Mouse (Mus musculus) left cerebral cortex, postnatal 10 days (tissue): ENCODE results near the gene Mink1. TPM values are rescaled to one million over a fixed set of nuclear protein-coding genes. Genes with fewer than 3 reads are reported as not detected.

Source experiments
- DNase-seq, 2 experiments: peaks; one replicate each; pipeline ENCODE4 v3.0.0; 2021 to 2022; ENCODE audit warnings: low spot score in 2 of 2, mixed read lengths in 1 of 2; ENCODE audit errors: extremely low spot score in 1 of 2
- intact Hi-C: fragments of 180-260 bp; cut with DNase I; formaldehyde crosslinking; loops from one replicate; pipeline ENCODE4 v1.15.1; 2025
- total RNA-seq, 2 experiments: library from RNA; stranded (reverse); gene quantifications; 2 replicates each; pipeline ENCODE4 v1.2.3; 2021

Mink1 gene
- total RNA-seq, 2 experiments from 2014 or later = 252 to 262 TPM

DNA sequence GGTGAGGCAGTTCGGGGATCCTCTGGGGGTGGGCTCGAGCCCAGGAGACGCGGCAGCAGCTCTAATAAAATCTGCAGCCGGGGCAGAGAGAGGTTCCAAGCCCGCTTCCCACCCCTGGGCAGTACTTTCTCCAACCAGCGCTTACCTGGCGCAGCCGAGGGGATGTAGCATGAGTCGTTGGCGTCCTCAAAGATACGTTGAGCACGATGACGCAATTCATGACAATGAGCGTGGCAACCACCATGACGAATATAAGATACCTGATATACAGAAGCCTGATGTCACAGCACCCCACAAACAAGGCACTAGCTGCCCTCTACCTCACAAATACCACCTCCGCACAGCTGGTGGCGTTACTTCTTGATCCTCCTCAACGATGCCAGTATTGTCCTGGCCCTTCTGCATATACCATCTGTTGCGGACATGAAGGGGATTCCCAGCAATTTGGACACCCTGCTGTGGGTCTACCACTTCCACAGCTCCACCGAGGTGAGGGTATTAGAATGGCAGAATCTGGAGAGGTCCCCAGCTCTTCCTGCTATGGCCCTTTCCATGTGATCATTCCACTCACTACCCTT, 52.9 kb downstream of the Mink1 start, which contains the start of gene 4930544D05Rik:
Gene 4930544D05Rik, plus strand, starts transcription at position 333 of the 578 bp plus-strand sequence.
- intact Hi-C loops = loop anchor here (10.0 kb wide), 1 partner anchor 171 kb away; no protein-coding TSS in a partner anchor
- DNase-seq = no peak

DNA sequence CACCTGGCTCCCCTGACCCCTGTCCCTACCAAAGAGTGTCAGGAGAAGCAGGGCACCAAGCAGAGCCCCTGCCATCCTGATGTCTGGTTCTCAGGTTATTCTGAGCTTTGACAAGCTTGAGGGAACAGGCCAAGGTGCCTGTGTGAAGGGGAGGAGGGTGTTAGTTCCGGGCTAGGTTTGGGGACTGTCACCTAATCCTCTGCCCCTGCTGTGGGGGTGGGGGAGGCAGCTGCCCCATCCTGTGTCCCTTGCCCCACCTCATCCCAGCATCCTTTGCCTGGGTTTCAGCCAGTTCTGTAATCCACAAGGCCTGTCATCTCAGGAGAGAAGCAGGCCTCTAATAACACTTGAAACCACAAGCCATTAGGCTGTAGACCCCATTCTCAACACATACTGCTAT, 56.4 kb downstream of the Mink1 start, which contains the start of gene Chrne:
Gene Chrne, minus strand, starts transcription at position 116 of the 400 bp plus-strand sequence.
- intact Hi-C loops = loop anchor here (10.0 kb wide), 1 partner anchor 174 kb away; no protein-coding TSS in a partner anchor
- no peak for DNase-seq

DNA sequence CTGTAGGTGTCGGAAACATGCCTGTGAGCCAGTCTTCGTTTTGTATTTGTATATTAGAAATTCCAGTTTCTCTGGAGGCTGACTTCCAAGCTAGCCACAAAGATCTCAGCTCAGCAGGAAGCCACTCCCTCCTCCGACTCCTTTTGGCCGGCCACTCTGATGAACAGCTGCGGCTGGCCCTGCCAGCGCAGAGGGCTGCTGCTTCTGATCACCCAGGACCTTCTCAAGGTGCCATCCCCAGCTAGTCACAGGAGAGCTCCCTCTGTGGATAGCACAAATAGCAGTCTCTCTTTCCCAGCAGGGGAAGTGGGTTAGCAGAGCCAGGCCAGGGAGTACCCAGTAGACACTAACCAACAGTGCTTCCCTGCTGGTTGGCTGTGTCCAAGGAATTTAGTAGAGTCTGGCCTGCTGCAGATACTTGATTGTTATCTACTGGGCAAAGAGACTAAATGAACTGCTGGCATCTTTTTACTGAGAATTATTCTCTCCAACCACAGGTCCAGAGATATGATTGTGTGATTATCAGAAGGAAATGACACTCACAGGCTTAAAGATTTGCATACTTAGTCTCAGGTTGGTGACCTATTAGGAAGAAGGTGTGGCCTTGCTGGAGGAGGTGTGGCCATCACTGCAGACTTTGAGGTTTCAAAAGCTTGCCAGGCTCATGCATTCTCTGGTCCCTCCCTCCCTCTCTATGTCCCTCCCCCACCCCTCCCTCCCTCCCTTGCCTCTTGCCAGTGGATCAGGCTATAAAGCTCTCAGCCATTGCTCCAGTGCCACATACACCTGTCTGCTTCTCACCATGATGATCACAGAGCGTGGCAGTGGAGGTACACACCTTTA, 59.5 kb downstream of the Mink1 start:
- DNase-seq = no peak
- intact Hi-C loops = loop anchor here (5.0 kb wide), 1 partner anchor 105 kb away; the partner anchor contains the start of gene Gltpd2

DNA sequence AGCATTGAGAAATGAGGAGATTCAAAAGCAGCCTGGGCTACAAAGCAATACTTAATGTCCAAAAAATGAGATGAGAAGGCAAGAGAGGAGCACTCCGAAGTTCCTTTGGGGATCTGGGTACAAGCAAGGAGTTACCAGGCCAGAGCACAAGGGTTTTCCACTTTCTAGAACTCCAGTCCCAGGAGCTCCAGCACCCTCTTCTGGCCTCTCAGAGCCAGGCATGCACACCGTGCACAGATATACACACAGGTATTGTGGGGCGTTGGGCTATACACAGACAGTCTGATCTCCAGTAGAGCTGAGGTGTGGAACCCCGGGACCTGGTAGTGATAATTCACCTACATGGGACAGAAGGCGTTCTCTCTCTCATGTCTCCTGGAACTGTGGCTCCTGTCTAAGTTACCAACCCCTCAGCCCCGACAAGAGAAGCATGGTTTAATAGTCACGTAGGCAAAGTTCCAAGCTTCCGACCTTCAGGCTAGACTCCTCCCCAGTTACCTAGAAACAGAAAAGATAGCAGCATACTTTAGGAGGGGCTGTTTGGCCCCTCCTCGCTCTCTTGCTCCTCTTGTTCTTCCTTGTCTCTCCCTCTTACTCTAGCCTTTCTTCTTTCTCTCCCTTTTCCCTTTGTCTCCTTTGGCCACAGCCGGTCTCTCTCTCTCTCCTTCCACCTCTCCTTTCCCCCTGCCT, 60.5 kb downstream of the Mink1 start:
- intact Hi-C loops = loop anchor here (5.0 kb wide), 1 partner anchor 106 kb away; the partner anchor contains the start of gene Gltpd2
- no peak for DNase-seq

DNA sequence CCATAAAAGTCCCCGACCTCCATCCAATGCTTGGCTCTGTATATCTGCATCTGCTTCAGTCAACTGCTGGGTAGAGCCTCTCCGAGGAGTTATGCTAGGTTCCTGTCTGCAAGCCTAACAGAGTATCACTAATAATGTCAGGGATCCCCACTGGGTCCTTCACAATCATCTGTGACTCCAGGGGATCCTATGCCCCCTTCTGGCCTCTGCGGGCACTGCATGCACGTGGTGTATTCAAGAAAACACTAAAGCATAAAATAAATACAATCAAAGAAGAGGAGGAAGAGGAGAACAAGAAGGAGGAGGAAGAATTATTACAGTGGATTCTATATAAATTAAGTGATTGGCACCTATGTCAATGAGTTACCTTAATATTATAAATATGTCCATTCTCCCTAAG, 62.8 kb downstream of the Mink1 start:
- DNase-seq = no peak
- intact Hi-C loops = no loop called here

DNA sequence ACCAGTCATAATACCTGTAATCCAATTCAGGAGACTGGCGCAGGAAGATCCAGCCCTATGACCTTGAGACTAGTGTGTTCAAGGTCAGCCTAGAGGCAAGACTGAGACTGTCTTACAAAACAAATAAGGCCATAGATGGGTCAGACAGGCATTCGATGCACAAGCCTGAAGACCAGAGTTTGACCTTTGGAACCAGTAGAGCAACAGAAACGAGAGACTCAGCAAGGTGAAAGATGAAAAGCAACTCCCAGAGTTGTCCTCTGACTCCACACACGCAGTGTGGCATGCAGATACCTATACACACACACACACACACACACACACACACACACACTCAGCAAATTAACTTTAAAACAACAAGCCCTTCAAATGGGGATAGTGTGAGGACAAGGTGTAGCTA, 64.2 kb downstream of the Mink1 start:
- intact Hi-C loops = no loop called here
- DNase-seq = no peak

DNA sequence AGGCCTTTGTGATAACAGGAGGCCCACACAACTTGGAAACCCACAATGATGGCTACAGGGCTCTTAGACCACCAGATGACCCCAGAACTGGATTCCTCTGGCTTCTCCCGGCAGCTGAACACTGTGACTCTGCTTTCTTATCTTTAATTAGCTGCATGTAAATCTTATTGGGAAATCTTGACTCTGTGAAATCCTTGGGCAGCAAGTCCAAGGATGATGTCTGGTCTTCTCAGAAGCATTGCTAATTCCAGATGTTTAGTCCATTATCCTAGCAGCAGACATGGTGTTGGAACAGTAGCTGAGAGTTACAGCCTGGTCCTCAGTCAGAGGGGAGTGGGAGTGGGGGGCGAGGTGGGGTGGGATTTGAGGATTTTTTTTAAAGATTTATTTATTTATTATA, 65.8 kb downstream of the Mink1 start:
- intact Hi-C loops = no loop called here
- no peak for DNase-seq

DNA sequence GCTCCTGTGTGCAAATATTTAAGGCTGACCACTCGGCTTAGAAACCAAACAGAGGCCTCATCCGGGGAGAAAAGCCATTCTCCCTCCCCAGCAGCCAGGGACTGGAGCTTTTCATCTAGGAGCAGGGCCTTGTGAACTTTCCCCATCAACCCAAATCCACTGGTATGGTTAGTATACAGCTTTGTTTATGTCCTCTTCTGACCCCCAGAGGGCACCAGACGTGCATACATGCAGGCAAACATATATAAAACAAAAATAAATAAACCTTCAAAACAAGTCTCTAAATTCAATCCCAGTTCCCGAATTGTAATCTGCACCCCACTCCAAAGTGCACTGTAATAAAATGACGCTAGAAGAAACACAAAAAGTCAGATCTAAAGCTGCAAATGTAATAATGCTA, 66.9 kb downstream of the Mink1 start:
- intact Hi-C loops = no loop called here
- no peak for DNase-seq

DNA sequence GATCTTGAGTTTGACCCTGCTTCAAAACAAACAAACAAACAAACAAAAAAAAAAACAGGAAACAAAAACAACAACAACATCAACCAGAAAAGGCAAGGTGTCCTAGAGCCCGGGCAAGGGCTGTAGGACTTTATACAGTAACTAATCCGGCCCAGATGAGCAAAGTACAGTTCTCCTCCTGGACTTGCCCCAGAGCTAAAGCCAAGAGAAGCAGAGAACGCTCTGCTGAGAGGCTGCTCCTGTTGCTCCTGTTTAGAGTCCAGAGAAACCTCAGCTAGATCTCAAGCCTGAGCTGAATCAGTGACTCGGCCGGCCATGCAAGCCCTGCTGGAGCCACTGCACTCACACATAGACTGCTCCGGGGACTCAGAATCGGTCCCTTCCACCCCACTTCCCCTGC, 67.4 kb downstream of the Mink1 start:
- intact Hi-C loops = loop anchor here (5.0 kb wide), 1 partner anchor 127 kb away; no protein-coding TSS in a partner anchor
- DNase-seq = no peak

DNA sequence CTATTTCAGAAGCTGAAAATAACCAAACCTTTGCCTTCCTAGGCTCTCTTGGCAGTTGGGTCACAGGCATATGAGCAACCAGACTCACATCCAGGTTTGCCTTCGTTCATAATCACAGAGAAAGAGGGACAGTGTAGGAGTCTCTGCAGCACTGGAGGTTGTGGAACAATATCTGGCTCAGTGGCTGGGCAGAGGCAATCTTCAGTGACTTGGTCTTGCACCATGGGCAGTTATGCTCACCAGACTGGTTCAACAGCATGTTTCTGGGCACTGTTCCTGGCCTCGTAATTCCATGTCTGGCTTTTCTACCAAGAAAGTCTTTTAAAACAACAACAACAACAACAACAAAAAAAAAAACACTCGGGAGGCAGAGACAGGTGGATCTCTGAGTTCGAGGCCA, 72.9 kb downstream of the Mink1 start:
- intact Hi-C loops = no loop called here
- no peak for DNase-seq

DNA sequence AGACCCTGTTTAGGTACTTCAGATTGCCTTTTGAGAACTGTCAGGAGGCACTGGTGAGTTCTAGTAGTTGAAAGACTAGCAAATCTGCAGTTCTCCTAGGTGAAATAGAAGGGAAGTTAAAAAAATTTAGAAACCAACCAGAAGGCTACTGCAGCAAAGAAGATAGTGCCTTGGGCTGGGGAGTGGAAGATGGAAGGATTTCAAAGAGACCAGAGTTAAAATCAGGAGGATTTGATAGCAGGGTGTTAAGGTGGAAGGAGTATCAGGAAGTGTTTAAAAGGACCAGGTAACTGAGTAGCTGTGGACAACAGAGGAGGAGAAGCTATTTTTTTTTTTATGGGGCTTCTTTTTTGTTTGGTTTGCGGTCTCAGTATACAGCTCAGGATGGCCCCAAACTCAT, 75.1 kb downstream of the Mink1 start:
- intact Hi-C loops = no loop called here
- no peak for DNase-seq

DNA sequence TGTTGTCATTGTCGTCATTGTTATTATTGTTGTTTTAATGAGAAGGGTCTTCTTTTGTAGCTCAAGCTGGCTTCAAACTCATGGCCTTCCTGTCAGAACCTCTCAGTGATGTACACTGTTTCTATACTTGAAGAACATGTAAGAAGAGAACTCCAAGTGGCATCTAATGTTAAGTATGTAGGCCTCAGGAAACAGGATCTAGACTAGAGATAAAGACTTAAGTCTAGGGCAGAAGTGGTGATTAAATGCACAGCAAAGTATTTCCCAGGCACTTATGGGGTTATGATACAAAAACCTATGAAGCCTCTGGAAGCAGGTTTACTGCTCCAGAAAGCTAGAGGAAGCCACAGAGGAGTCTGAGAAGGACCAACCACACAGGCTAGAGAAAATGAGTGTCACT, 75.6 kb downstream of the Mink1 start:
- no peak for DNase-seq
- intact Hi-C loops = no loop called here

DNA sequence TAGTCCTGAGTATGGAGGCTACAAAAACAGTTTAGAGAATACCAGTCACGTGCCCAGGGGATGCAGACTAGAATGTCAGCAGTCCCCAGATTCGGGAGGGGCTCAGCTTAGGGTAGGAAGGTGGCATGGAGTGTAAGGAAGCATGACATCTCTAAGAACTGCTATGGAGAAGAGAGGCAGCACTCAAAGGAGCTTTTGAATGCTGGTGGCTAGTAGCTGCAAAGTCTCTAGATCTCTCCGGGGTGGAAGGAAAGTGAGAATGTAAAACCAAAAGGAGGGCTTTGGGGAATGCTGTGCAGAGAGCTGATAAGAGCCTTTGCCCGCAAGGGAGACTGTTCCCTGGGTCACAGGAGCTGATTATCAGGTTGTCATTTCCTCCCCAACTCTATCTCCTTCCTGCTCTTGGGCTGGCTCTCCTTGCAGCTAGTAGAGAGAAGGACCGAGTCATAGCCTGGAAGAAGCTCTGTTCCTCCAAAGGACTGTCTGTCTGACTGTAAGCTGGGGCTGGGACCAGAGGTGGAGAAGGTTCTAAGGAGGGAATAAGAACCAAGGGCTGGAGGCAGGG, 76.1 kb downstream of the Mink1 start, which contains the start of gene Gp1ba:
Gene Gp1ba, plus strand, starts transcription at position 409 of the 565 bp plus-strand sequence.
- DNase-seq = no peak
- intact Hi-C loops = no loop called here

DNA sequence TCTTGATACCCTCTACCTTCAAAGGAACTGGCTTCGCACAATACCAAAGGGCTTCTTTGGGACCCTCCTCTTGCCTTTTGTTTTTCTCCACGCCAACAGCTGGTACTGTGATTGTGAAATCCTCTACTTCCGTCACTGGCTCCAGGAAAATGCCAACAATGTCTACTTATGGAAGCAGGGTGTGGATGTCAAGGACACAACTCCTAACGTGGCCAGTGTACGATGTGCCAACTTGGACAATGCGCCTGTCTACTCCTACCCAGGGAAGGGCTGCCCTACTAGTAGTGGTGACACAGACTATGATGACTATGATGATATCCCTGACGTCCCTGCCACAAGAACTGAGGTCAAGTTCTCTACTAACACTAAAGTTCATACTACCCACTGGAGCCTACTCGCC, 77.3 kb downstream of the Mink1 start:
- intact Hi-C loops = no loop called here
- no peak for DNase-seq

DNA sequence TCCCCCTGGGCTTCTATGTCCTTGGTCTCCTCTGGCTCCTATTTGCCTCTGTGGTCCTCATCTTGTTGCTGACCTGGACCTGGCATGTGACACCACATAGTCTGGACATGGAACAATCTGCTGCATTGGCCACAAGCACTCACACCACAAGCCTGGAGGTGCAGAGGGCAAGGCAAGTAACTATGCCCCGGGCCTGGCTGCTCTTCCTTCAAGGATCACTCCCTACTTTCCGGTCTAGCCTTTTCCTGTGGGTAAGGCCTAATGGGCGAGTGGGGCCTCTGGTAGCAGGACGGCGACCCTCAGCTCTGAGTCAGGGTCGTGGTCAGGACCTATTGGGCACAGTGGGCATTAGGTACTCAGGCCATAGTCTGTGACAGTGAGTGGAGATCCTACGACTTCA, 78.6 kb downstream of the Mink1 start:
- no peak for DNase-seq
- intact Hi-C loops = no loop called here

DNA sequence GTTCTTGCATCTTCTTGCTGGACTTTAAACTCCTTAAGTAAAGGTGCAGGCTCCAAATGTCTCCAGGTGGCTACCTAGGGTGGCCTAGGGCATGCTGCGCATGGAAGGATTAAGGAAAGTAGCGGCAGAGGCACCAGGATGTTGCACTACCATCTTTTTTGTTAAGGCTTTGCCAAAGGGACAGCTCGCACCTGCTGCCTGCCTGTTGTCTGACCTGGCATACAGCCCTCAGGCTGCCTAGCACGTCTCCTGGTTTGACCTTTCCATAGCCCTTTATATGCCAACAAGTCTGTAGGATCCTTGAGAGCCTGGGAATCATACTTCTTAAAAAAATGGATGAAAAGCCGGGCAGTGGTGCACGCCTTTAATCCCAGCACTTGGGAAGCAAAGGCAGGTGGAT, 80.4 kb downstream of the Mink1 start:
- intact Hi-C loops = no loop called here
- DNase-seq = no peak

DNA sequence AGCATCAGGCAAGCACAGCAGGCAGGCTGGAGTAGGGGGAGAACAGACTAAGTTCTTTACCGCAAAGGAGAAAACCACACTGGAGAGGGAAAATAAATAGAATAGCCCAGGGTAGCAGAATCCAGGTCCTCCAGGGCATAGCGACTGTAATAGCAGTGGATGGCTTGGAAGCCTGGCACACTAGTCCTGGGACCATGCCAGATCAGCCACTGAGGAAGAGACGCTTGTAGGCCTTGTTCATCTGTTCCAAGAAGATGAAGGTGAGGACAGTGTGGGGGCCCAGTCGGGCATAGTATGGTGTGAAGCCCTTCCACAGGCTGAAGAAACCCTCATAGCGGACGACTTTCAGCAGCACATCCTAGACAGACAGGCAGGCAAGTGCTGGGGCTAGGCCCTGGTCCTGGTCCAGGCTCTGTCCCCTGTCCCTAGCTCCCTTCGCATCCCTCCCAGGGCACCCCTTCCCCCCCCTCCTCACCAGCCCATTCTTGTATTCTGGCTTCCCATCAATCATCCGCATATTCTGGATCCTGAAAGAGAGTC, 82.0 kb downstream of the Mink1 start:
- DNase-seq = no peak
- intact Hi-C loops = no loop called here

DNA sequence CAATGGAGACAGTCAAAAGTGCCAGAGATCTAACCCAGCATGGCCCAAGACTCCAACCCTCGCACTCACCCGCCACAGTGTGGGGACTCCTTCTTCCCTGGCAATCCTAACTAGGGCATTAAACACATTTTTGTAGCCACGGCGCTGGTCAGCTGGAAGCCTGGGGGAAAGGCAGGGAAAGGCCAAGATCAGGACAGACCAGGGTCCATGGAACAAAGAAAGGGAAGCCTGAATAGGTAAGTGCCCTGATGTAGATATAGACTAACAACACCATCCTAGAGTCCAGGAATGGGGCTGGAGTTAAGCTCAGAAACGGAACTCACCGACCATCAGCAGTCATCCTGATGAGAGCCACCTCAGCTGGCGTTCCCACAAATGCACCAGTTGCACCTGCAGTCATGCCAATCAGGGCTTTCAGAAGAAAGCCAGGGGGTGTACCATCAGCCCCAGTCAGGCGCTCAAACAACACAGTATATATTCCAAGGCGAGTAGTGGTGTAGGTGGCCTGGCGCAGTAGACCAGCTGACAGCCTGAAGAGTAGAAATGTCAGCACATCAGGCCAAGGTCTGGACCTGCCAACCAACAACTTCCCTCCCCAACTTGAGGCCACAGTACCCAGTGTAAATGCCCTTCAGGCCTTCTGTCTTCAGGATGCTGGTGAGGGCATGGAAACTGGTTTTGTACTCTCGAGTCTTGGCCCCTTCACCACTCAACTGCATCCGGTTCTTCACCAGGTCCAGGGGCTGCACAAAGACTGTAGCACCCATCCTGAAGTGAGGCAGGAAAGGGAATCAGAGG, 83.0 kb downstream of the Mink1 start:
- intact Hi-C loops = no loop called here
- no peak for DNase-seq
